ENCODE assay signal across 10 mouse cellular contexts in the genomic region with DNA sequence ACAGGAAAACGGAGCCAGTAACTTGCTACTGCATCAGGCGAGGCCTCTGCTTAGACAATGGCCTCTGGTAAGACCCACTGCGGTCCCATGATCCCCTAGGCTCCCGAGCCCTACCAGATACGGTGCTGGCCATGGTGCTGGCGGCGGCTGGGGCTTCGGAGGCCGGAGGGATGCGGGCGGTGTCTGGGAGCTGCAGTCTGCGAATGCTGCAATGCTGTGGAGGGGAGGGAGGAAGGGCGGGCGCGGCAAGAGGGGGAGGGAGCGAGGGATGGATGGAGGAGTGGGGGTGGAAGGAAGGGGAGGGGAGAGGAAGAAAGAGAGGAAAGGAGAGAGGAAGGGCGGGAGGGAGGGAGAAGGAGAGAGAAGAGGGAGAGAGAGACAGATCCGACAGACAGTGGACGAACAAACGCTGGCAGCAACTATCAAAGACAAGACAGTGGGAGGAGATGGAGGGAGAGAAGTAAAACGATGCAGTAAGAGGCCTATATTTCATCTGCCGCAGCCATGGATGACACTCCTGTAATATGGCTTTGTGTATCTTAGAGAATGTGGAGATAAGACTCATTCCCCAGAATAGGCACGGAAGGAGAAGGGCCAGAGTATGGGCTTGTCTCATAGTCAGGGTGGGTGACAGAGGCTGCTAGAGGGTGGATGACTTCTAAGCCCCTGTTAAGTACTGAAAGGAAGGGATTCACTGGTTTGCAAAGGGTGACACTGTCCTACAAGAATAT. TPM values are rescaled to one million over a fixed set of nuclear protein-coding genes. Genes with fewer than 3 reads are reported as not detected.
A peak's percentile ranks its signal among the peaks of the same experiment; 100 is the strongest.
DNase-seq lines count a peak whose midpoint lies in the region; ATAC-seq lines count a peak whose summit lies in the region.
"Had no signal": no experiment of that assay in that cellular context is flagged by ENCODE, and none has a peak within 500 bp of the region (broad histone marks: within the 10 kb centered on the region; RNA-seq: fewer than 3 reads in every experiment).

A gene (minus strand): TSS at position 421 of the 731 bp plus-strand sequence.

- peak within 1 kb of the TSS; percentile 65 for H3K4me3 ChIP-seq in midbrain, embryonic 11.5 days (ENCODE audit: low read depth, low read length)
- H3K4me3 ChIP-seq in stomach, embryonic 16.5 days (replicated peaks; ENCODE audit: low read length), result peak within 1 kb of the TSS; percentile 28

- intact Hi-C loops in left cerebral cortex, postnatal 14 days (cut with DNase I), result no loop called here

- peak within 1 kb of the TSS; percentile 81 for H3K27ac ChIP-seq in midbrain, embryonic 11.5 days (ENCODE audit: low read depth, low read length)
- H3K27ac ChIP-seq in stomach, embryonic 16.5 days (ENCODE audit: low read length), result no peak within 1 kb of the TSS
- H3K27ac ChIP-seq: macrophage had no signal

- no peaks in the 10 kb centered on the region; the same call in 1 of the 2 replicates for H3K27me3 ChIP-seq in midbrain, embryonic 11.5 days (ENCODE audit: control insufficient read depth, insufficient read depth, low read length)
- peaks cover 35% of the 10 kb centered on the region for H3K27me3 ChIP-seq in stomach, embryonic 16.5 days (ENCODE audit: control insufficient read depth, insufficient read depth, low read length)

- WGBS in midbrain, embryonic 11.5 days, result 3% methylated on average over 22 of the region's 23 CpGs
- WGBS in stomach, embryonic 16.5 days, result 4% methylated on average over 23 of the region's 23 CpGs

- peak; percentile 90 for ATAC-seq in midbrain, embryonic 11.5 days (ENCODE audit: low FRiP score)
- peak; percentile 72 for ATAC-seq in stomach, embryonic 16.5 days (ENCODE audit: insufficient read depth, low FRiP score)

- DNase-seq in layer of hippocampus, adult 11-12 months (ENCODE audit: low spot score), result peak; percentile 69
- no peak for DNase-seq in layer of hippocampus, adult 9-10 months (ENCODE audit: low spot score)
- peak; percentile 92 to 95 for DNase-seq in cerebellum, postnatal 10 days
- DNase-seq in frontal cortex, postnatal 10 days (ENCODE audit: low spot score in 2 of 2), result peak; percentile 56 to 73
- peak; percentile 20 for DNase-seq in induced T-regulatory cell, adult 2 months (ENCODE audit: low read depth)
- DNase-seq in left cerebral cortex, postnatal 14 days (ENCODE audit: low spot score in 2 of 2), result peak; percentile 71 to 81
- DNase-seq in midbrain, embryonic 11.5 days (ENCODE audit: low spot score, missing footprints), result peak; percentile 86

- peaks cover 12% of the 10 kb centered on the region for H3K4me1 ChIP-seq in midbrain, embryonic 11.5 days (ENCODE audit: control insufficient read depth, insufficient read depth, low read length)
- H3K4me1 ChIP-seq in stomach, embryonic 16.5 days (ENCODE audit: control insufficient read depth, insufficient read depth, low read length), result peaks cover 3% of the 10 kb centered on the region; the same call in 1 of the 2 replicates

- no peaks in the 10 kb centered on the region for H3K9me3 ChIP-seq in midbrain, embryonic 11.5 days (ENCODE audit: control insufficient read depth, low read length)
- H3K9me3 ChIP-seq in stomach, embryonic 16.5 days (replicated peaks; ENCODE audit: control insufficient read depth, low read length), result no peaks in the 10 kb centered on the region

- peak within 1 kb of the TSS; percentile 88 for H3K4me2 ChIP-seq in midbrain, embryonic 11.5 days
- H3K4me2 ChIP-seq in stomach, embryonic 16.5 days (ENCODE audit: low read depth, low read length), result peak within 1 kb of the TSS; percentile 31; the same call in 1 of the 2 replicates

- no peaks in the 10 kb centered on the region for H3K36me3 ChIP-seq in midbrain, embryonic 11.5 days (ENCODE audit: control insufficient read depth, insufficient read depth, low read length)
- no peaks in the 10 kb centered on the region for H3K36me3 ChIP-seq in stomach, embryonic 16.5 days (ENCODE audit: control insufficient read depth, insufficient read depth, low read length)

- H3K9ac ChIP-seq in midbrain, embryonic 11.5 days (ENCODE audit: low read length), result peak within 1 kb of the TSS; percentile 91
- no peak within 1 kb of the TSS for H3K9ac ChIP-seq in stomach, embryonic 16.5 days (ENCODE audit: low read length)

RNA-seq across cellular contexts. Expression of the gene that starts here (rescaled TPM):
- 100 to 1,000 TPM; 839 to 875 TPM for total RNA-seq in left cerebral cortex, postnatal 14 days (2021)
- polyA plus RNA-seq in midbrain, embryonic 11.5 days (2014; fragmentation: Nextera tagmentation; extraction: Ambion mirVana), result 357 and 359 TPM in 2 replicates
- 34.0 and 37.1 TPM in 2 replicates for polyA plus RNA-seq in stomach, embryonic 16.5 days (2015; fragmentation: Nextera tagmentation; extraction: Ambion mirVana)
- total RNA-seq: CH12.LX had no signal
- polyA plus RNA-seq: macrophage had no signal
